Mouse (Mus musculus): Measurements from ENCODE around the gene Akr7a5. TPM values are rescaled to one million over a fixed set of nuclear protein-coding genes. Genes with fewer than 3 reads are reported as not detected.

The Akr7a5 gene
- polyA plus RNA-seq, 1 experiment from 2014 or later = 56.7 TPM

DNA sequence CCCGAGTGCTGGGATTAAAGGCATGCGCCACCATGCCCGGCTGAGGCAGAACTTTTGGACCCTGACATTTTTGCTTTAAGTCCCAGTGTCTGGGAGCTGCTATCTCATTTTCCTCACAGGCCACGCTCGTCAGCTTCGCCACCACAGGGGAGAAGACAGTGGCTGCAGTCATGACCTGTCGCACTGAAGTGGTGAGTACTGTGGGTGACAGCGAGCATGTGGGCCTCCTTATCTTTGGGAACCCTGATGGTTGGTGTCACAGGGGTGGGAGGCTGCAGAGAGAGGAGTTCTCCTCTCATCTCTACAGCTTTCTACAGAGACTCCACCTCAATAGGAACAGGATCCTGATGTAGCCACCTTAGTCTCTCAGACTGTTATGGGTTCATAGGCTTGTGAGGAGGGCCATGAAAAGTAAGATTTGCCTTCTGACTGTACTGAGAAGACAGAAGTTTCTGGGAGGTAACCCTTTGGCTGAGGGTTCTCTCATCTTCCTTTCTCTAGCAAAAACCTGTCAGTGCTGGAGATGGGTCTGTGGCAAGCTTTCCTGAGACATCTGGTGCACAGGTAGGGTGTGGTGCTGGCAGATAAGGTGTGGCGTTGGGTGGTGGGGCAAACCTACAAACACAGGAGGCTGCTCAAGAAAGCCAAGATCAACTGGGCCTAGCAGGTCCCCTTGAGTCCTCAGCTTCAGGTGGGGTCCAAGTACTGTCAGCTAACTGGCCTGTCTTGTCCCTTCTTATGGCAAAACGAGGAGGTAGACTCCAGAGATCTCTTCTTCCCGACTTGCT is 50.4 kb downstream of the Akr7a5 start:
- 92% methylated on average over 11 of the region's 11 CpGs for WGBS
- H3K36me3 ChIP-seq (ENCODE audit: control insufficient read depth, insufficient read depth) = peaks cover 39% of the 10 kb centered on the region
- H3K9ac ChIP-seq (replicated peaks; ENCODE audit: low read depth, low read length) = no peak overlapping the region
- ATAC-seq = no peak
- H3K9me3 ChIP-seq (ENCODE audit: control insufficient read depth, low read length) = no peaks in the 10 kb centered on the region
- H3K4me1 ChIP-seq (replicated peaks; ENCODE audit: control insufficient read depth, insufficient read depth, low read length) = no peaks in the 10 kb centered on the region
- no peak overlapping the region for H3K4me2 ChIP-seq (ENCODE audit: low read length)
- no peak overlapping the region for H3K4me3 ChIP-seq (replicated peaks; ENCODE audit: low read length)
- no peak overlapping the region for H3K27ac ChIP-seq (ENCODE audit: low read length)
- no peaks in the 10 kb centered on the region for H3K27me3 ChIP-seq (replicated peaks; ENCODE audit: control insufficient read depth, insufficient read depth, low read length)

DNA sequence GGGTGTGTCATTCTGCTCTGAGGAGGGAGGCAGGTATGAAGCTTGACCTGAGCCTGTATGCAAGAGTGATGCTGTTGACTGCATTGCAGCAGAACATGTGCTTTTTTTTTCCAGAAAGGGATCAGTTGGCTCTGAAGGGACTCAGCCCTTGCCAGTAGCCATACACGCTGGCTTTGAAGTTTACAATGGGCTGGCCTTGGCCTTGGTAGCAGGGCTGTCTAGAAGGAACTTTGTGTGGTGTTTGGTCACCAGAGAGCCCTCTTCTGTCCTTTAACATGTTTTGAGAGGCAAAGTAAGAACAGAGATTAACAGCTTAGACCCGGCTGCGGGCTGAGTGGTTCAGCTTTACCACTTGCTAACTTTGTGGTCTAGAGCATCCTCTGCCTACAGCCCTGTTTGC is 56.8 kb downstream of the Akr7a5 start:
- 96% methylated on average over 3 of the region's 3 CpGs for WGBS
- Histone ChIP-seq H3K36me3 (ENCODE audit: control insufficient read depth, insufficient read depth) (peaks cover 46% of the 10 kb centered on the region), H3K27me3 (replicated peaks; ENCODE audit: control insufficient read depth, insufficient read depth, low read length) (no peaks in the 10 kb centered on the region), H3K4me1 (replicated peaks; ENCODE audit: control insufficient read depth, insufficient read depth, low read length) (no peaks in the 10 kb centered on the region), H3K9ac (replicated peaks; ENCODE audit: low read depth, low read length) (no peak overlapping the region), H3K9me3 (ENCODE audit: control insufficient read depth, low read length) (no peaks in the 10 kb centered on the region), H3K4me3 (replicated peaks; ENCODE audit: low read length) (no peak overlapping the region), H3K4me2 (ENCODE audit: low read length) (no peak overlapping the region), H3K27ac (ENCODE audit: low read length) (no peak overlapping the region)
- no peak for ATAC-seq

Small RNA genes lying within 50 kb of the gene (microRNA-seq; reads per million reads assigned to microRNA genes)
- gene Gm24245 (2.9 reads per million, percentile 10 among the genes with 10 or more reads in this experiment), gene Gm25732 (not detected)

Other genes starting within 250 kb of the Akr7a5 start
- 0.34 and 0.60 TPM in 2 replicates for gene Htr6, start 235.2 kb upstream of the Akr7a5 start, polyA plus RNA-seq (2015; fragmentation: Nextera tagmentation; extraction: Ambion mirVana)
- gene Nbl1, start 217.8 kb upstream of the Akr7a5 start, polyA plus RNA-seq (2015; fragmentation: Nextera tagmentation; extraction: Ambion mirVana) = 27.0 and 30.3 TPM in 2 replicates
- gene Minos1, start 179.6 kb upstream of the Akr7a5 start, polyA plus RNA-seq (2015; fragmentation: Nextera tagmentation; extraction: Ambion mirVana) = 355 and 370 TPM in 2 replicates
- 311 and 321 TPM in 2 replicates for gene Capzb, start 117.8 kb upstream of the Akr7a5 start, polyA plus RNA-seq (2015; fragmentation: Nextera tagmentation; extraction: Ambion mirVana)
- gene Pqlc2, start within 50 bp of the Akr7a5 start, polyA plus RNA-seq (2015; fragmentation: Nextera tagmentation; extraction: Ambion mirVana) = 10.1 and 13.2 TPM in 2 replicates
- 109 and 111 TPM in 2 replicates for gene Mrto4, start 41.8 kb downstream of the Akr7a5 start, polyA plus RNA-seq (2015; fragmentation: Nextera tagmentation; extraction: Ambion mirVana)
- gene Emc1, start 41.8 kb downstream of the Akr7a5 start, polyA plus RNA-seq (2015; fragmentation: Nextera tagmentation; extraction: Ambion mirVana) = 43.2 and 45.6 TPM in 2 replicates
- 84.3 and 87.7 TPM in 2 replicates for gene Ubr4, start 41.9 kb downstream of the Akr7a5 start, polyA plus RNA-seq (2015; fragmentation: Nextera tagmentation; extraction: Ambion mirVana)
- 4.6 and 4.8 TPM in 2 replicates for gene Iffo2, start 219.8 kb downstream of the Akr7a5 start, polyA plus RNA-seq (2015; fragmentation: Nextera tagmentation; extraction: Ambion mirVana)

Data from forebrain, embryonic 16.5 days (tissue).